Mouse (Mus musculus) neural tube, embryonic 11.5 days (tissue): ENCODE measurements around the gene Vgll4. TPM values are rescaled to one million over a fixed set of nuclear protein-coding genes. Genes with fewer than 3 reads are reported as not detected.

ENCODE experiments used
- ATAC-seq: fragments of 200-750 bp; cut with Nextera tagmentation; 2 replicates; pipeline ENCODE4 v1.8.0; 2017; ENCODE audit warnings: moderate number of reproducible peaks, mild to moderate bottlenecking, moderate TSS enrichment, moderate library complexity; ENCODE audit not compliant: insufficient read depth, low FRiP score, low TSS enrichment
- DNase-seq: peaks from one replicate; pipeline ENCODE4 v3.0.0-alpha.2; 2015; ENCODE audit warnings: low spot score
- H3K27ac ChIP-seq: fragments of 300-500 bp; sonication (generic); 2 replicates; pipeline ENCODE4 v1.5.1; 2014; ENCODE audit warnings: low read depth, mild to moderate bottlenecking, low read length
- H3K27me3 ChIP-seq: fragments of 300-500 bp; sonication (generic); 2 replicates; pipeline ENCODE4 v1.6.1; 2014; ENCODE audit warnings: mild to moderate bottlenecking, low read length, mixed read lengths; ENCODE audit not compliant: control insufficient read depth, insufficient read depth
- H3K36me3 ChIP-seq: fragments of 300-500 bp; sonication (generic); 2 replicates; pipeline ENCODE4 v1.6.1; 2014; ENCODE audit warnings: mild to moderate bottlenecking, low read length, moderate library complexity, mixed read lengths; ENCODE audit not compliant: control insufficient read depth, insufficient read depth
- H3K4me1 ChIP-seq: fragments of 300-500 bp; sonication (generic); 2 replicates; pipeline ENCODE4 v1.6.1; 2014; ENCODE audit warnings: low read length, mixed read lengths; ENCODE audit not compliant: control insufficient read depth, insufficient read depth
- H3K4me2 ChIP-seq: fragments of 300-500 bp; sonication (generic); 2 replicates; pipeline ENCODE4 v1.6.1; 2014; ENCODE audit warnings: low read depth, mild to moderate bottlenecking, moderate library complexity
- H3K4me3 ChIP-seq: fragments of 300-500 bp; sonication (generic); 2 replicates; pipeline ENCODE4 v1.5.1; 2014; ENCODE audit warnings: low read depth, low read length
- H3K9ac ChIP-seq: fragments of 300-500 bp; sonication (generic); 2 replicates; pipeline ENCODE4 v1.6.1; 2014; ENCODE audit warnings: mild to moderate bottlenecking, low read length
- H3K9me3 ChIP-seq: fragments of 300-500 bp; sonication (generic); 2 replicates; pipeline ENCODE4 v1.6.1; 2016; ENCODE audit warnings: low read length; ENCODE audit not compliant: control insufficient read depth
- WGBS: fragments of 180-500 bp; shearing (Covaris S2); extraction: QIAGEN DNeasy Blood & Tissue Kit; methylation state at CpG from one replicate; pipeline ENCODE4 v1.1.7; 2014; 5-methylcytosine and 5-hydroxymethylcytosine counted together
- polyA plus RNA-seq: library from polyadenylated mRNA; unstranded; fragments of >200 nt; fragmentation: Nextera tagmentation; extraction: Ambion mirVana; gene quantifications from 2 replicates; pipeline ENCODE4 v1.2.1, GENCODE M21; 2014

Gene Vgll4
- polyA plus RNA-seq, 1 experiment from 2014 or later = 62.3 TPM

GRCm38 (mm10) chr6:114840012-114840411 is 129.8 kb downstream of the Vgll4 start:
- 84% methylated on average over 7 of the region's 7 CpGs for WGBS
- H3K4me2 ChIP-seq = no peak overlapping the region
- ATAC-seq (no peak), DNase-seq (no peak)
- H3K9me3 ChIP-seq = no peaks in the 10 kb centered on the region
- no peak overlapping the region for H3K27ac ChIP-seq
- H3K4me3 ChIP-seq = no peak overlapping the region
- no peaks in the 10 kb centered on the region for H3K36me3 ChIP-seq
- H3K9ac ChIP-seq = no peak overlapping the region
- H3K4me1 ChIP-seq = peaks cover 18% of the 10 kb centered on the region
- no peaks in the 10 kb centered on the region for H3K27me3 ChIP-seq

DNA sequence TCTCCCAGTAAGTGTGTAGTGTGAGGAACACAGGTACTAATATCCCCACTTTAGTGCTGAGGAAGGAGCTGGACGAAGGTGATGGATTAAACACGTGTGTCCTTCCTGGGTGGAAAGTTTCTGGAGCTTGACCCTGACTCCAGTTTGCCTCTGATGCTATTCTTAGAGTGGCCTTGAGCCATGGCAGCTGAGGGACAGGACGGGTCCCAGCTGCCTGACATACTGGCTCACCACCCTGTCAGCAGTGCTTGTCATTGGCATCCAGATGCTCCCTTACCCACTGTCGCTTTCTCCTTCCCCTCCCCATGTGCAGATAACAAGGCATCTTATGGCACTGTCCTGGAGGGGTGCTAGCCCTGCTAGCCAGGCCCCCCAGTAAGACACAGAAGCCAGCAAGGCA is 130.9 kb downstream of the Vgll4 start:
- DNase-seq (no peak), ATAC-seq (no peak)
- Histone ChIP-seq H3K9ac (no peak overlapping the region), H3K4me3 (no peak overlapping the region), H3K36me3 (no peaks in the 10 kb centered on the region), H3K27ac (no peak overlapping the region), H3K4me1 (peaks cover 18% of the 10 kb centered on the region), H3K27me3 (no peaks in the 10 kb centered on the region), H3K4me2 (no peak overlapping the region), H3K9me3 (no peaks in the 10 kb centered on the region)
- 87% methylated on average over 4 of the region's 4 CpGs for WGBS

DNA sequence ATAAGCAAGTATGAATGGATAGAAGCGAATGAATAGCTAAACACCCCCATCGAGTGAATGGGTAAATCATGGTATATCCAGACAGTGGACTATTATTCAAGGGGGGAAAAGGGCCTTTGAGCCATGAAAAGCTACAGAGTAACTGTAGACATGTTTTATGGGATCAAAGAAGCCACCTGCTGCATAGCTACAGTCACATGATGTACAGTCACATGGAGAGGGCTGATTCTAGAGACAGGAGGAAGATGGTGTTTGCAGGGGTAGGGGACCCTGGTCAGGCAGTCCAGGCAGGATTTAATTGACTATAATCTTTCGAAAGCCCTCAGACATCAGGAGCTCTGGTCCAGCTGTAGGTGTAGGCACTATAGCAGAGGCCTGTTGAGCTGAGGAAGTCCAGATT is 133.4 kb downstream of the Vgll4 start:
- no peak overlapping the region for H3K9ac ChIP-seq
- ATAC-seq (peak; percentile 56; the same call in 1 of the 2 replicates), DNase-seq (no peak)
- peaks cover 13% of the 10 kb centered on the region for H3K4me1 ChIP-seq
- no peak overlapping the region for H3K4me3 ChIP-seq
- WGBS = 64% methylated on average over 3 of the region's 3 CpGs
- H3K36me3 ChIP-seq = no peaks in the 10 kb centered on the region
- H3K27ac ChIP-seq = no peak overlapping the region
- no peaks in the 10 kb centered on the region for H3K9me3 ChIP-seq
- H3K27me3 ChIP-seq = no peaks in the 10 kb centered on the region
- no peak overlapping the region for H3K4me2 ChIP-seq

GRCm38 (mm10) chr6:114835752-114836151 is 134.0 kb downstream of the Vgll4 start:
- no peak for DNase-seq
- peaks cover 7% of the 10 kb centered on the region; the same call in 1 of the 2 replicates for H3K4me1 ChIP-seq

DNA sequence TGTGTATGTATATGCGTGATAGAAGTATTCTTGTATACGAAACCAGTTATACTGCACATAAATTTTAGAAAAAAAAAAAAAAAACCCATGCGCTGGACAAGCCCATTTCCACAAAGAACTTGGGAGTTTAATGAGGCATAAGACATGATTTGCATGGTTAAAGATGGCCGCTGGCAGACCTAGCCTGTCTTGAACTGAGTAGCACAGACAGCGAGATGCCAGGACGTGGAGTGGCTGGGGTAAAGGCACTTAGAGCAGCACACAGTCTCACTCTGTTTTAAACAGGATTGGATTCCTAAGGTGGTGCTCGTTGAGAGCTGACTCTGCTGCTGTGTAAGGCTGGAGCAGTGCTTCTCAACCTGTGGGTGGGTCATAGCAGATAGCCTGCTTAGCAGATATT is 134.4 kb downstream of the Vgll4 start:
- no peak overlapping the region for H3K9ac ChIP-seq
- 67% methylated on average over 7 of the region's 7 CpGs for WGBS
- no peak overlapping the region for H3K27ac ChIP-seq
- no peak overlapping the region for H3K4me3 ChIP-seq
- H3K9me3 ChIP-seq = no peaks in the 10 kb centered on the region
- no peaks in the 10 kb centered on the region for H3K36me3 ChIP-seq
- ATAC-seq (peak; percentile 31; the same call in 1 of the 2 replicates), DNase-seq (no peak)
- H3K4me2 ChIP-seq = no peak overlapping the region
- H3K4me1 ChIP-seq = peaks cover 6% of the 10 kb centered on the region; the same call in 1 of the 2 replicates
- H3K27me3 ChIP-seq = no peaks in the 10 kb centered on the region

More at GRCm38 (mm10) chr6:114835752-114836151, 134.0 kb downstream of the Vgll4 start:
- ATAC-seq = no peak
- 86% methylated on average over 1 of the region's 1 CpGs for WGBS
- H3K9ac ChIP-seq = no peak overlapping the region
- no peaks in the 10 kb centered on the region for H3K27me3 ChIP-seq
- H3K27ac ChIP-seq = no peak overlapping the region
- H3K36me3 ChIP-seq = no peaks in the 10 kb centered on the region
- H3K9me3 ChIP-seq = no peaks in the 10 kb centered on the region
- no peak overlapping the region for H3K4me2 ChIP-seq
- H3K4me3 ChIP-seq = no peak overlapping the region

DNA sequence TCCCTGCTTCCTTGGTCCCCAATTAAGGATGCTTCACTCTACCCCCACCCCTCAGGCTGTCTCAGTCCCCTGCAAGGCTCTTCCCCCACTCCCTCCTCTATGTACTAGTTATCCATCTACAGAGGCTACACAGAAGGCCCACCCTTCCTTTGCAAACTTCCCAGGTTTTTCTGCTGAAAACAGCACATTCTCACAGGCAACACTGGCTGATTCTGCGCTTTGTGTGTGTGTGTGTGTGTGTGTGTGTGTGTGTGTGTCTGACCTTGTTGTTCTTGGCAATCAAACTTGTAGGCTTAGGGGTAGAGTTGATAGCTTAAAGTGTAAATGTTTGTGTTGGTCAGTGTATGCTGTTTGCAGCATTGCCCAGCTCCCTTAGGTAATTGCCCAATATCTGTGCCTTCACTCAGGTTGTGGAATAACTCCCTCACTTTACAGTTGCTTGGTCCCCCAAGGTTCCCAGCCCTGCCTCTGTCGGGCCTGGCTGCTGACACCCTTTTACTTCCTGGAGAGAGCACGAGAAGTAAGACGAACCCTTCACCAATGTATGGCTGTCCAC is 135.9 kb downstream of the Vgll4 start:
- Histone ChIP-seq H3K4me1 (peaks cover 6% of the 10 kb centered on the region; the same call in 1 of the 2 replicates), H3K27ac (no peak overlapping the region), H3K4me2 (no peak overlapping the region), H3K36me3 (no peaks in the 10 kb centered on the region), H3K9ac (no peak overlapping the region), H3K9me3 (no peaks in the 10 kb centered on the region), H3K4me3 (no peak overlapping the region), H3K27me3 (no peaks in the 10 kb centered on the region)
- no peak for ATAC-seq
- WGBS = 75% methylated on average over 4 of the region's 4 CpGs
- no peak for DNase-seq

DNA sequence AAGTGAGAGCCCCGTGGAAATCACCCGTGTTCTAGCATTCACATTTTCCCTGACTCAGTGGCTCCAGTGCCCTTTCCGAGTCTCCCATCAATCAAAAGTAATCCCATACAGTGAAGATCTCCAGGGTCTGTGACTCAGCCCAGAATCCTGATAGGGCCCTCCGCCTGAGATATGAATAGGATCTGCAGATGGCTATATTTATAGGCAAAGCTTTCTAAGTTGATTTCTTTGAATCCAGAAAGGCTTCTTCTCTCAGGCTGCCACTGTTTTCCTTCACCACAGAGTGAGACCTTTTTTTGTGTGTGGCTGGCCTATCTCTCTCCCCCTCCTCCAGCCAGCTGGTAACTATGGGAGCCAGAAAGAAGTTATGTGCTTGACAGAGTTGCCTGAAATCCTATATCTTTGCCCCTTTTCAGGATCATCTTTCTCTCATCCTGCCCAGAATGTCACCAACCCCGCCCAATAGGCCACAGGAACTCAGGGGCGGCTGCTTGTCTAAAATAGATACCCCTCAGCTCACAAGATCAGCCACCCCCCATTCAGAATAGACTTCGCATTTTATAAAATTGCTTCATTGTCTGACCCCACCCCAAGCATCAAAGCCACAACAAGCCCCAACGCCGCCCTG is 136.6 kb downstream of the Vgll4 start:
- Histone ChIP-seq H3K4me1 (peaks cover 6% of the 10 kb centered on the region; the same call in 1 of the 2 replicates), H3K9me3 (no peaks in the 10 kb centered on the region), H3K27ac (no peak overlapping the region), H3K9ac (no peak overlapping the region), H3K27me3 (no peaks in the 10 kb centered on the region), H3K36me3 (no peaks in the 10 kb centered on the region), H3K4me2 (no peak overlapping the region), H3K4me3 (no peak overlapping the region)
- no peak for ATAC-seq
- DNase-seq = no peak
- 76% methylated on average over 9 of the region's 9 CpGs for WGBS

DNA sequence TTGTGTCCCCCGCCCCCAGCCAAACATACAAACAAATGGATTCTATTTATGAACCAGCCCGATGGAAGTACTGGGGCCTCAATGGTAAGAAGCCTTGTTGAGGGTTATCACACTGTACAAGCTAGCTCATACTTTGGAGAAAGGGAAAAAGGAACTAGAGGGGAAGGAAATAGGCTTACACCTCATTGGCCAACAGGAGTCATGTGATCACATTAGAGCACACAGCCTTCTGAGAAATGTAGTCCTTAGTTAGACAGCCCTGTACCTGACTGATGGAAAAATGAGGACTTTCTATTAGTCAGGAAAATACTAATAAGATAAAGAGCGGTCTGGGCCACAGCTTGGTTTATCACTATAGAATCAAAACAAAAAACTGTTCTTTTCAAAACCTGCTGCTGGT is 138.0 kb downstream of the Vgll4 start:
- Histone ChIP-seq H3K4me2 (no peak overlapping the region), H3K9ac (no peak overlapping the region), H3K4me1 (peaks cover 6% of the 10 kb centered on the region; the same call in 1 of the 2 replicates), H3K27ac (no peak overlapping the region), H3K36me3 (no peaks in the 10 kb centered on the region), H3K27me3 (no peaks in the 10 kb centered on the region), H3K4me3 (no peak overlapping the region), H3K9me3 (no peaks in the 10 kb centered on the region)
- DNase-seq = no peak
- 86% methylated on average over 3 of the region's 3 CpGs for WGBS
- no peak for ATAC-seq
